Mouse (Mus musculus): ENCODE measurements around the gene Map3k6. TPM values are rescaled to one million over a fixed set of nuclear protein-coding genes. Genes with fewer than 3 reads are reported as not detected.

Gene Map3k6
- total RNA-seq (2021): 10 to 100 TPM; 22.5 to 30.1 TPM
- long read RNA-seq, experiment 1, full-length matches to known transcripts: 3 of 6 reads
- long read RNA-seq, experiment 1, partial matches to known transcripts: 2 of 6 reads
- long read RNA-seq, experiment 1, other reads (novel, unspliced or antisense): 1 of 6 reads
- long read RNA-seq, experiment 2, full-length matches to known transcripts: 5 of 10 reads
- long read RNA-seq, experiment 2, partial matches to known transcripts: 5 of 10 reads
- long read RNA-seq, experiment 2, other reads (novel, unspliced or antisense): 0 of 10 reads

- DNase-seq: peak; percentile 94 to 98
Observed at GRCm38 (mm10) chr4:133240490-133240921, at the start of gene Map3k6. Gene Map3k6 (plus strand): TSS chr4:133240818.

DNA sequence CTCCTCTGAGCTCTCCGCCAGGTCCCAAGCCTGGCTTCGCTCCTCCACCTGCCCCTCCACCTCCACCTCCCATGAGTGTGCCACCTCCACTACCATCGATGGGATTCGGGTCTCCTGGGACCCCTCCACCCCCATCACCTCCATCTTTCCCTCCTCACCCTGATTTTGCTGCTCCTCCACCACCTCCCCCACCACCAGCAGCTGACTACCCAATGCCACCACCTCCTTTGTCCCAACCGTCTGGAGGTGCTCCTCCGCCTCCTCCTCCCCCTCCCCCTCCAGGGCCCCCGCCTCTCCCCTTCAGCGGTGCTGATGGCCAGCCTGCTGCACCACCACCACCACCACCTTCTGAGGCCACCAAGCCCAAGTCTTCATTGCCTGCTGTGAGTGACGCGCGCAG is 46.1 kb upstream of the Map3k6 start:
- DNase-seq: no peak

DNA sequence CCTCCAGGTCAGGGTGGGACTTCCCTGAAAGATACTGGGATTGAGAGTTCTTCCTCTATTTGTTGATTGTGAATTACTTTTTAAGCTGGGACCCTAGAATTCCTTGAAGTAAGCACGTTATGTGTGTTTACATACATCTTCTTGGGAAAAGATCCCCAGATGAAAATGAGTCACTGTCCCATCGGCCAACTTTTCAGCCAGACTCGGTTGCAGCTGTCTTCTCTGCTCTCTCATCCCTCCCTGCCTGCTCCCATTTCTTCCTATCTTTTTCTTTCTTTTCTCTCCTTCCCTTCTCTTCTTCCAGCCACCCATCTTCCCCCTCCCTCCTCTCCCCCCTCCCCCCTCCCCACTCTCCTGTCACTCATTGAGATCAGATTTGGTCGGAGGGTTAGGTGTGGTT is 45.6 kb upstream of the Map3k6 start:
- DNase-seq: no peak

GRCm38 (mm10) chr4:133196136-133196535 is 44.5 kb upstream of the Map3k6 start:
- no peak for DNase-seq

- DNase-seq: no peak
Observed at GRCm38 (mm10) chr4:133196852-133197251, 43.8 kb upstream of the Map3k6 start.

- DNase-seq: no peak
Observed at GRCm38 (mm10) chr4:133197355-133197754, 43.3 kb upstream of the Map3k6 start.

DNA sequence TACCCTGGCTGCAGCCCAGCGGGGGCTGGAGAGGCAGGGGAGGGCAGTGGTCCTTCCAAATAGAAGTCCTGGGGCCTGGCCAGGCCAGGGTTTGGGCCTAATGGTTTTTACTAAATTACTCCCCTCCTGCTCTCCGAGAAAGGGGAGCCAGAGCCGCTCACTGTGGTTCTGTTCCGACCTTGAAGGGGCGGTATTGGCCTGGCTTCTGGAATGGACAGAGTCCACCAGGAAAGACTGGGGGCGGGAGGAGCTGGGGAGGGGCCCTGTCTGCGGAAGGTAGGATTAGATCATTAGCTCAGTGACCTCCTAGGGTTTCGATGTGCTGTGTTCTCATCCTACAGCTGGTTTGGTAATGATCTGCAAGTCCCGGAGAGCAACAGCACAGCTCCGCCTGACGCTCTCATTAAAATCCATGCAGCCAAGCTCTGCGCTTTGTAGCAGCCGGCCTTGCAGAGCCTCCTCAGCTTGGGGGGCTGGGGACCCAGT is 42.8 kb upstream of the Map3k6 start:
- DNase-seq: no peak

DNA sequence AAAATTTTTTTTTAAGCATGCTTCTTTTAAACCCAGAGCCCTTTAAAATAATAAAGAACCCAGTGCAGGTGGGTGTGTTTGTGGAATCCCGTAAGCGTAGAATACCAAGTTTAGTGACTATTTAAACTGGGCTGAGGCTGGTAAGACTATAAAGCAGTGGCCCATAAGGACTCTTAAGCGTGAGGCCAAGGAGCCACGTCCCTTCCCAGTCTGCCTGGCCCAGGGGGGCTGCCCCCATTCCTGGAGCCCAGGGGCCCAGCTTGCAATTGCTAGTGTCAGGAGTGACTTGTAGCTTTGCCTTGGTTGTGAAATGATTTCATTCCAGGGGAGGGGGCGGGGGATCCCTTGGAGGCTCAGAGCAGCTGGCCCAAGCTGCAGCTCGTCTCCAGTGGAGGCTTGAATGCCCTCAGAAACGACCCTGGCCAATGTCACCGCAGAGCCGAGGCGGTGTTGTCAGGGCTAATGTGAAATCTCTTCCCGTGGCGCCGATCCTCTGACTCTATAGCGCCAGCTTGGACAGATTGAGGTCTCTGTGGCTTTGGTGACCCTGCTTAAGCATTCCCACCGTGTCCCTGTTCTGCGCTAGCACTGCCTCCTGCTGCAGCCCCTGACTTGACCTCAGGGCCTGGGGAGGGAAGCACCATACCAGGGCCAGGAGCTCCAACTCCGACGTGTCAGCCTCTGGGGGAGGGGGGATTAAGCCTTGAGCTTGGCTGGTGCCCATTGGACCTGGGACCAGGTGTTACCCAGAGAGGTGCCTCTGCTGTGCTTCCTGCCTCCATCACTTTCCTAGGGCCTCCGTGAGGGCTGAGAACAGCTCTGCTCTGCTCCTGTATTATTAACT is 42.1 kb upstream of the Map3k6 start:
- no peak for DNase-seq

DNA sequence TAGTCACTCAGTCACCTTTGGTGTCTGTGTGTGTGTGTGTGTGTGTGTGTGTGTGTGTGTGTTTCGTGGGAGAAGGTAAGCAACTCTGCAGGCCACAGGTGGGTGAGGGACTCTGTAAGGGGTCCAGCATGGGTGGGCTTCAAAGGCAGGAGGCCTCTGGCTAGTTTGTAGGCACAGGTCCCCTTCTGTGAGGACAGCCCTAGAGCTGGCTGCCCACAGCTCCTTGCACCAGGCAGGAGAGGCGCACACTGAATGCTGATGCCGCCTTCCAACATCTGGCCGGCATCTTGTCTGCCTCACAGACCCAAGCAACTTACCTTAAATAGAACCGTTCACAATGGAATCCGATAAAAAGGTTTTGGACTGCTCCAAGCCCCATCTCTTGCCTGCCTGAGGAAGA is 40.9 kb upstream of the Map3k6 start:
- DNase-seq: no peak

DNA sequence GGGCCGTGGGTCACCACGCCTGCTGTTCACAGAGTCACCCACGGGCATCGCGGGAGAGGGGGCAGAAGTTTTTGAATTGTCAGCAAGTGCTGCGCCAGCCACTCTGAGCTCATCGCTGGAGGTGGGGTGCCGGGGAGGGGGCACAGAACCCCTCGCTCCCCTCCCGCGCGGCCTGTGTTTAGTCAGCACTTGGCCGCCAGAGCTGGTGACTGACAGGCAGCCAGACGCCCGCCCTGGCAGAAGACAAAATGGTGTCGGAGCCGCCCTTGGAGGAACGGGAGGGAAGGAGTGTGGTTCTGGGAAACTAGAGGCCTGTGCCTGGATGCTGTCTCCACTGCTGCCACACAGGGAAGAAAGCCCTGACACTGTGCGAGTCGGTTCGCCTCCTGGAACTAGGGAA is 40.3 kb upstream of the Map3k6 start:
- peak; percentile 56 to 61 for DNase-seq

DNA sequence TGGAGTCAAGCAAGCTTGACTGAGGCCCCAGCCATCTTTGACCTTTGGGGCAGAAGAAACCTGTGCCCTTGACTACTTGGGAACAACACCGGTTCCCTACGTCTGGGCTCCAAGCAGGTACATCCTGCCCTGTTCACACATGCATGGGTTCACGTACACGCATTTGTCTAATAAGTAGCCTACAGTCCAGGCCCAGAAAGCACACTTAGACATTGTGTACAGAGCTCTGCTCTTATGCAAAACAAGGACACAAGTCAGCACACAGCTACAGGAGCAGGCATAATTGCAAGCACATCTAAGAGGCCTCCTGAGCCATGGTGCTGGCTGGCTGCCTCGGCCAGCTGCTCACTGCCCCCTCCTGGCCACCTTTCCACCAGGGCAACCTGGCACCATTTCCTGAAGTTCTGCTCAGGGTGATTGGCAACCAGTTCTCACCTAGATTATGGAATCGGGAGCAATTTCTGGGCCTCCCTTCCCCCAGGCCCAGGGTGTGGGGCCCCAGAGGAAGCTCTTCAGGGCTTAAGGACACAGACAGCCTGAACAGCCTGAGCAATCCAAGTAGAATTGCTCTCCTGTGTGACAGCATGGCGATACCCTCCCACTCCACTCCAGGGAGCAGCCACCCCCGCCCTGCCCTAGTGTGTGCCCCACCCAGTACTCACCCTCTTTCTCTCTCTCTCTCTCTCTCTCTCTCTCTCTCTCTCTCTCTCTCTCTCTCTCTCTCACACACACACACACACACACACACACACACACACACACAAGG is 39.4 kb upstream of the Map3k6 start:
- peak; percentile 76 to 83 for DNase-seq

DNA sequence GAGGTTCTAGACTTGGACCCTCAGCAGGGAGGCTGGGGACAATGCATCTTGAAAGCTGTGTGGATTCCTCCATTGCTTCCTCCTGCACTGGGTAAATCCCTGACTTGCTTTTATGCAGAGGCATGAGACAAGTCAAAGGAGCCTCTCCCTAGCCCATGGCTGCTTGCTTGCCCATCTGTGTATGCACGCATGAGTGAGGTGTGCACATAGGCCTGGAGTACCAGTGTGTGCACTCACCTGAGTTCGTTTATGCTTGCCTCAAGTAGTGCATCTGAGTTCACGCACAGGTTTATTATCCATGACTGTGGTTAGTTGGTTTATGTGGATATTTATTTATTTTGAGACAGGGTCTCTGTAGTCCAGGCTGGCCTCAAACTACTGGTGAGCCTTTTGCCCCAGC is 38.4 kb upstream of the Map3k6 start:
- no peak for DNase-seq

DNA sequence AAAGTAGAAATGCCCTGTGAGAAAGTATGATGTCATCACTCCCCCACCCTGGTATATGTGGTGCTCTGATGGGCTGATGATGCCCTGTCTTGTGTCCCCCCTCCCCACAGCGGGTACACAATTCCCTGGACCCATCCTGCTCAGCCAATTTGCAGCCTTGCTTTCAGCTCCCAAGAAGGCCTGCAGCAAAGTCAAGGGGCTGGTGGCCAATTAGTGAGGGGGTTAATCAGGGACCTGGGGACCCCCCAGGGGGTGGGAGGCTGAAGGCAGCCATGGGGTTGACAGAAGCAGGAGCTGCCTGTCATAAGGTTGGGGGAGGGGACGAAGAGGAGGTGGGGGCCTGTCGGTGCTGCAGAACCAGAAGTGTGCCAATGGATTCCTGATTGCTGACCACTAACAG is 37.0 kb upstream of the Map3k6 start:
- DNase-seq: no peak

GRCm38 (mm10) chr4:133204379-133204778 is 36.2 kb upstream of the Map3k6 start:
- no peak for DNase-seq

GRCm38 (mm10) chr4:133209366-133209765 is 31.3 kb upstream of the Map3k6 start:
- peak in 1 of 2 experiments; percentile 66 for DNase-seq

GRCm38 (mm10) chr4:133210023-133210787 is 30.4 kb upstream of the Map3k6 start:
- no peak for DNase-seq

- DNase-seq: no peak
Observed at GRCm38 (mm10) chr4:133210788-133211390, 29.7 kb upstream of the Map3k6 start.

DNA sequence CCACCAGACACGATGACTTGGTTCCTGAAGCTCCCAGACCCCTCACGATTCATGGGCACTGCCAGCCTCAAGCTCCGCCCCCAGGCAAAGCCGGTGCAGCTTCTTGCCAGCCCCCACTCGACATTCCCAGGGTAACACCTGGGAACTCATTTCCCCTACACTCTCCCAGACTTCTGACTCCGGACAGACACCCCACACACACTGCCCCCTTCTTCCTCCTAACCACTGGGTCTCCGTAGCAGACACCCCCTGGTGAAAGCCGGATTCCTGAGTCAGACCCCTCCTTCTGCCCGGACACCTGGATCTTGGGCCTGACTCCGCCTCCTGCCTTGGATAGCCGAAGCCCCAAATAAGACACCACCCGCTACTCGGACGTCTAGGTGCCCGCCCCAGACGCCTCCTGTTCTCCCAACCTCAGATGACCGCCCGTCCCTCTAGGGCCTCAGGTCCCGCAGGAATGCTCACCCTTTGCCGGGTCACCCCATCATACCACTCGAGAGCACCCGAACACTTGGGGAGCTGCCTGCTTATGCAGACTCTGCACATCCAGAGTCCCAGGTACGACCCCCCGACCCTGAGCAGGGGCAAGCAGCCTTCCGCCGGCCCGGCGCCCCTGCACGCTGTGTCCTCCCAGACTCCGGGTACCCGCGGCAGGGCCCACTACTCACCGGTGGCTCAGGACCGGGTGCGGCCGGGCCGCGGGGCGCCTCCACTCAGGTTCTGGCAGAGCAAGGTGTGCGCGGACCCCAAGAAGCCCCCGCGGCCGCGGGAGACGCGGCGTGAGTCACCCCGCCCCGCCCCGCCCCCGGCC is 28.7 kb upstream of the Map3k6 start, which contains the start of the genes Cd164l2 and Gpr3:
Gene Cd164l2 (plus strand): TSS at position 381 of the 811 bp plus-strand sequence.
Gene Gpr3 (minus strand): TSS at position 786 of the 811 bp plus-strand sequence.
- no peak for DNase-seq

GRCm38 (mm10) chr4:133212562-133213267 is 27.9 kb upstream of the Map3k6 start:
- DNase-seq: peak; percentile 87 to 88

- DNase-seq: no peak
Observed at GRCm38 (mm10) chr4:133213268-133213590, 27.4 kb upstream of the Map3k6 start.

Measured in heart, adult 18-20 months (tissue).